Mouse (Mus musculus): ENCODE measurements around the gene Pprc1. TPM values are rescaled to one million over a fixed set of nuclear protein-coding genes. Genes with fewer than 3 reads are reported as not detected.

Pprc1 gene
- polyA plus RNA-seq, 1 experiment: 10.1 TPM

DNA sequence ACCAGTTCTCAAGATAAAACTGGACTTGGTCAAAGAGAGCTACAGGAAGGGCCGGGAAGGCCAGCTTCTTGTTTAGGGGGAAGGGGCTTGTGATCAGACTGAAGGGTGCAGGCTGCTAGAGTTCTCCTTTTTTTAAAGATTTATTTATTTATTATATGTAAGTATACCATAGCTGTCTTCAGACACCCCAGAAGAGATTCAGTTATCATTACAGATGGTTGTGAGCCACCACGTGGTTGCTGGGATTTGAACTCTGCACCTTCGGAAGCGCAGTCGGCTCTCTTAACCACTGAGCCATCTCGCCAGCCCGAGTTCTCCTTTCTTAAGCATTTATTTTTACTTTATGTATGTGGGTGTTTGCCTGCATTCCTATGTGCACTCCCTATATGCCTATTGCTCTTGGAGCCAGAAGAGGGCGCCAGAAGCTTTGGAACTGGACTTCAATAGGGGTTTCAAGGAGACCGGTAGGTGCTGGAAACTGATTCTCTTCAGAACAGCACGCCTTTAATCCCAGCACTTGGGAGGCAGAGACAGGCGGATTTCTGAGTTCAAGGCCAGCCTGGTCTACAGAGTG is 15.9 kb upstream of the Pprc1 start:
- Histone ChIP-seq H3K4me3 (ENCODE audit: control insufficient read depth, low read depth, low read length) (no peak overlapping the region), H3K4me1 (ENCODE audit: control insufficient read depth, insufficient read depth, low read length) (no peaks in the 10 kb centered on the region; the same call in 1 of the 2 replicates), H3K27me3 (ENCODE audit: control insufficient read depth, insufficient read depth, low read length) (no peaks in the 10 kb centered on the region), H3K27ac (ENCODE audit: control insufficient read depth, insufficient read depth, low read depth, low read length) (no peak overlapping the region), H3K36me3 (ENCODE audit: control insufficient read depth, insufficient read depth, low read length) (no peaks in the 10 kb centered on the region)
- TF ChIP-seq CTCF (IDR thresholded peaks at IDR 0.05; ENCODE audit: control insufficient read depth, insufficient read depth, insufficient replicate concordance, low read depth, low read length) (no peak), POLR2A (IDR thresholded peaks at IDR 0.05; ENCODE audit: control insufficient read depth, low read depth, low read length) (no peak)

DNA sequence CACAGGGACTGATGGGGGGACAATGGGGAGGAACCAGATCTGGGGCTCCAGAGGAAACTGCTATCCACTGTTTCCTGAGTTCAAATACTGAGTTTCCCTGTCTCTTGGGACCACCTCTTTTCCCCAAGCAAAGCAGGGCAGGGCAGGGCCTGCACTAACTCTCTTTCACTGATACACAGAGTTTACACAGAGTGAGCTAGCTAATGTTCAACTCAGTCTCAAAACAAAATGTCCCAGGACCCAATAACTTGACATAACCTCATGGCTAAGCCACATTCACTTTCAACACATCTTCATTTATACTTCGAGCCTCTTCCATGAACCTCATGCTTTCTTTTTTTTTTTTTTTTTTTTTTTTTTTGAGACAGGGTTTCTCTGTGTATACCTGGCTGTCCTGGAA is 15.0 kb upstream of the Pprc1 start:
- no peak overlapping the region for H3K4me3 ChIP-seq (ENCODE audit: control insufficient read depth, low read depth, low read length)
- no peaks in the 10 kb centered on the region; the same call in 1 of the 2 replicates for H3K4me1 ChIP-seq (ENCODE audit: control insufficient read depth, insufficient read depth, low read length)
- H3K27ac ChIP-seq (ENCODE audit: control insufficient read depth, insufficient read depth, low read depth, low read length): no peak overlapping the region
- no peaks in the 10 kb centered on the region for H3K27me3 ChIP-seq (ENCODE audit: control insufficient read depth, insufficient read depth, low read length)
- TF ChIP-seq POLR2A (IDR thresholded peaks at IDR 0.05; ENCODE audit: control insufficient read depth, low read depth, low read length): no peak
- H3K36me3 ChIP-seq (ENCODE audit: control insufficient read depth, insufficient read depth, low read length): no peaks in the 10 kb centered on the region

DNA sequence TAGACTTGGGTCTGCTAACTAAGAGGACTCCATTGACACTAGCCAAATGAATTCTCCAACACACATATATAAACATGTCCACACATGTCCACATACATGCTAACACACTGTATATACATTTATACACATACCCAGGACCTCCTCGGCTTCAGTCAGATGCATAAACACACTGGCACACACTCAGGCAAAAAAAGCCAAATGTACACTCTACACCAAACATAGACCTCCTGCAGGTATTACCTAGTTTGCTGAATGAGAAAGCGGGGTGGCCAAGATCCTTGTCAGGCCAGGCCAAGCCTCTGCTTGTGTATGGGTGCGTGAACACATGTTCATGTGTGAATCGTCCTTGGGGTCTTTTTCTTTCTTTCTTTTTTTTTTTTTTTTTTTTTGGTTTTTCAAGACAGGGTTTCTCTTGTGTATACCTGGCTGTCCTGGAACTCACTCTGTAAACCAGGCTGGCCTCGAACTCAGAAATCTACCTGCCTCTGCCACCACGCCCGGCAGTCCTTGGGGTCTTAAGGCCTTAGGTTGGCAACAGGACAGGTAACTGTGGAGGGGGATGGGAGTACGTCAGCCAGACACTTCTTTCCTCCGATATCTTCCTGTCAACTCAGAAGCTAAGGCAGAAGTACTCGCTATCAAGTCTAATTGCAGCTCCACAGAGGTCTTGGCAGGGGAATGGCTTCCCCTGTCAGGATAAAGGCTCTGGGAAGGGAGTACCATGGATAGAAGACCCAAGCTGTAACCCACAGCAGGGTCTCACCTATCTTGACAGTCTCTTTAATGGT is 14.3 kb upstream of the Pprc1 start:
- H3K27ac ChIP-seq (ENCODE audit: control insufficient read depth, insufficient read depth, low read depth, low read length): no peak overlapping the region
- H3K4me1 ChIP-seq (ENCODE audit: control insufficient read depth, insufficient read depth, low read length): no peaks in the 10 kb centered on the region; the same call in 1 of the 2 replicates
- TF ChIP-seq POLR2A (IDR thresholded peaks at IDR 0.05; ENCODE audit: control insufficient read depth, low read depth, low read length): no peak
- TF ChIP-seq CTCF (IDR thresholded peaks at IDR 0.05; ENCODE audit: control insufficient read depth, insufficient read depth, insufficient replicate concordance, low read depth, low read length): no peak
- no peaks in the 10 kb centered on the region for H3K36me3 ChIP-seq (ENCODE audit: control insufficient read depth, insufficient read depth, low read length)
- no peaks in the 10 kb centered on the region for H3K27me3 ChIP-seq (ENCODE audit: control insufficient read depth, insufficient read depth, low read length)
- no peak overlapping the region for H3K4me3 ChIP-seq (ENCODE audit: control insufficient read depth, low read depth, low read length)

DNA sequence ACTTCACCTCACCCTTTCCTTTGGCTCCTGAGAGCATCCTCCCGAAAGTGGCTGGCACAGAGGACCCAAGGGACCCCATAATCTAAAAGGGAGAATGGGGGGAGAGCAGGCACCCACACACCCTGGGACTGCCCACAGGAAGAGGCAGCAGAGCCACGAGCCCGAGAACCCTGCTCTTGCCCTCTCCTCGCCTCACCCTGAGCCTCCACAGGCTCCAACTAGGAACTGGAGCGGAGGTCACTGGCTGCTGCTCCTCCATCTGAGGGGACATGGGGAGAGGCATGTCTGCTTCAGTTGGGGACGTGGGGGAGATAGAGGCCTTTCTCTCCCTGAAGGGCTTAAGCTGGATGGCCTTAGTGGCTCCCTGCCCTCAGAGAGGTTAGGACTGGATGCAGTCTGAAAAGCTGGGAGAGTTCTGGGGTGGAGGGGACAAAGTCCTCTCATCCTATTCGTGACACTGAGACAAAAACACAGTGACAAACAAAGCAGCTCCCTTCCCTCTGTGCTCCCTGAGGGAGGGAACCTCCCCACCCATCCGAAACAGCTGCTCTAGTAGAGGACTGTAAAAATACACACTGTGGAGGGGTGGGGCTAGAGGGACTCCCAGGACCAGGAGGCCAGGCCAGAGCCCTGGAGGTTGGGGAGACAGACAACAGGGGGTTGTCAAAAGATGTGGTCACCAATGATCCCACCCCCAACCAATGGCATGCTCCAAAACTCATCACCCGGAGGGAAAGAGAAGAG is 12.8 kb upstream of the Pprc1 start:
- Histone ChIP-seq H3K4me1 (ENCODE audit: control insufficient read depth, insufficient read depth, low read length) (no peaks in the 10 kb centered on the region), H3K4me3 (ENCODE audit: control insufficient read depth, low read depth, low read length) (no peak overlapping the region), H3K27ac (ENCODE audit: control insufficient read depth, insufficient read depth, low read depth, low read length) (no peak overlapping the region), H3K27me3 (ENCODE audit: control insufficient read depth, insufficient read depth, low read length) (no peaks in the 10 kb centered on the region), H3K36me3 (ENCODE audit: control insufficient read depth, insufficient read depth, low read length) (no peaks in the 10 kb centered on the region)
- TF ChIP-seq POLR2A (IDR thresholded peaks at IDR 0.05; ENCODE audit: control insufficient read depth, low read depth, low read length) (no peak), CTCF (IDR thresholded peaks at IDR 0.05; ENCODE audit: control insufficient read depth, insufficient read depth, insufficient replicate concordance, low read depth, low read length) (no peak)

DNA sequence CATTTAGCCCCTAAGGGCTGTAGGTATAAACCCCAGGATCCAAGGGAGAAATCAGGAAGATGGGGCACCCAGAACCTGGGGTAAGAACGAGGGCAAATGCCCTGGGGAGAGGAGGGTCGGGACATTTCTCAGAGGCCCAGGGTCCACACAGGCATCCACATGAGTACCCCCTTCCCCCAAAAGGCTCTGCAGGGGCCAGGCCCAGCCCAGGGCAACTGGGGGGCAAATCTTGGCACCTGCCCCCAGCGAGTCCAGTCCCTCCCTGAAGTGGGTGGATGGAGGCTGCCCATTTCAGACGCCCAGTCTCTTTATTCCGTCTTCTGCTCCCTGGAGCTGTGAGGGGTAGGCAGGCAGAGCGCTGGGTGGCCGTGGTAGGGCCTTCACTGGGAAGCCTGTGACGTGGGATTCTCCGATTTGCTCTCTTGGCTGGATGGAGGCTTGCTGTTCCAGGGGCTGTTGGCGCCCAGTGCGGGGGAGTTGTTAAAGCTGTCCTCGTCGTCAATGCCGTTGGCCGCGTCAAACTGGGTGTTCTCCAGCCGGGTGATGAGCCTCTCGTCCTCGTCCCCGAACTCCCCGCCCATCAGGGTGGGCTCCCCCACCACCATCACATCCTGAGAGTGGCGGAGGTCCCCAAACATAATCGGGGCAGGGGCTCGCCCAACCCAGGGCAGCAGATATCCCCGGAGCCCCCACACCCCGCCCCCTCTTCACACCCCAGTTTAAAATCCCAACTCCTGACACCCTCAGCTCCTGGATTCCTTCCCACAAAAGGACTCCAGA is 11.8 kb upstream of the Pprc1 start:
- H3K4me3 ChIP-seq (ENCODE audit: control insufficient read depth, low read depth, low read length): no peak overlapping the region
- no peaks in the 10 kb centered on the region for H3K4me1 ChIP-seq (ENCODE audit: control insufficient read depth, insufficient read depth, low read length)
- no peak overlapping the region for H3K27ac ChIP-seq (ENCODE audit: control insufficient read depth, insufficient read depth, low read depth, low read length)
- TF ChIP-seq POLR2A (IDR thresholded peaks at IDR 0.05; ENCODE audit: control insufficient read depth, low read depth, low read length): no peak
- no peak for TF ChIP-seq CTCF (IDR thresholded peaks at IDR 0.05; ENCODE audit: control insufficient read depth, insufficient read depth, insufficient replicate concordance, low read depth, low read length)
- no peaks in the 10 kb centered on the region for H3K27me3 ChIP-seq (ENCODE audit: control insufficient read depth, insufficient read depth, low read length)
- no peaks in the 10 kb centered on the region for H3K36me3 ChIP-seq (ENCODE audit: control insufficient read depth, insufficient read depth, low read length)

DNA sequence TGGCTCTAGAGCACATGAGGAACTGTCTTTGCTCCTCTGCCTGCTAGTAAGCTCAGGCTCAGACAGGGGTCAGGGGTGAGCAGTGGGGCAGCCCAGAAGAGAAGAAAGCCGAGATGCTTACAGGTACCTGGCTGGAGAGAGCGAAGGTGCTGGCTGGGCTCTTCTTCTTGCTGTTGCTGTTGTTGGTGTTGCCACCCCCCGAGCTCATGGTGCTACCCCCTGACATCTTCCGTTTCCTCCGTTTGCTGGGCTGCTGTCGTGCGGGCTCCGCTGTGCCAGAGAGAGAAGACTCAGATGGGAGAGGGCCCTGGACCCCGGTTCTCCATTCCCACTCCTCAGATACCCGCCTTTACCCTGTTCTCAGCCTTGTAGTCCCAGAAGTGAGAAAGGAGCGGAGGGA is 10.8 kb upstream of the Pprc1 start:
- peaks cover 5% of the 10 kb centered on the region; the same call in 1 of the 2 replicates for H3K4me1 ChIP-seq (ENCODE audit: control insufficient read depth, insufficient read depth, low read length)
- no peak overlapping the region for H3K27ac ChIP-seq (ENCODE audit: control insufficient read depth, insufficient read depth, low read depth, low read length)
- no peak for TF ChIP-seq CTCF (IDR thresholded peaks at IDR 0.05; ENCODE audit: control insufficient read depth, insufficient read depth, insufficient replicate concordance, low read depth, low read length)
- no peak for TF ChIP-seq POLR2A (IDR thresholded peaks at IDR 0.05; ENCODE audit: control insufficient read depth, low read depth, low read length)
- no peaks in the 10 kb centered on the region for H3K36me3 ChIP-seq (ENCODE audit: control insufficient read depth, insufficient read depth, low read length)
- no peaks in the 10 kb centered on the region for H3K27me3 ChIP-seq (ENCODE audit: control insufficient read depth, insufficient read depth, low read length)
- H3K4me3 ChIP-seq (ENCODE audit: control insufficient read depth, low read depth, low read length): no peak overlapping the region

DNA sequence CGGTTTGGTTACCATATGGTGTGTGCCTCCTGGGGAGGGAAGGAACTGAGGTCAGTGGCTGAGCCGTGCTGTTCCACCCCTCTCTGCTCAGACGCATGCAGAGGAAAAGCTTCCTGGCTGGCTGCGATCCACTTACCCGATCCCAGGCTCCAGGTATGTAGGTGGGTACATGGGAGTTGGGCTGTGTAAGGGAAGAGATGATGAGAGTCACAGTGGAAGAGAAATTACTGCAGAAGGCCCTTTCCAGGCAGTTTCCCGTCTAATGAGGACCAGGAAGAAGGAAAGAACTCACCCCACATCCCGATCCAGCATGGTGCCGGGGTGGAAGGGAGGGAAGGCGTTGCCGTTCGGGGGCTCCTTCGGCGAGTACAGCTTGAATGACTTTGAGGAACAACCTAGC is 8.7 kb upstream of the Pprc1 start:
- no peak for TF ChIP-seq POLR2A (IDR thresholded peaks at IDR 0.05; ENCODE audit: control insufficient read depth, low read depth, low read length)
- TF ChIP-seq CTCF (IDR thresholded peaks at IDR 0.05; ENCODE audit: control insufficient read depth, insufficient read depth, insufficient replicate concordance, low read depth, low read length): no peak
- peaks cover 12% of the 10 kb centered on the region for H3K4me1 ChIP-seq (ENCODE audit: control insufficient read depth, insufficient read depth, low read length)
- H3K27ac ChIP-seq (ENCODE audit: control insufficient read depth, insufficient read depth, low read depth, low read length): no peak overlapping the region
- H3K27me3 ChIP-seq (ENCODE audit: control insufficient read depth, insufficient read depth, low read length): no peaks in the 10 kb centered on the region
- H3K4me3 ChIP-seq (ENCODE audit: control insufficient read depth, low read depth, low read length): no peak overlapping the region
- H3K36me3 ChIP-seq (ENCODE audit: control insufficient read depth, insufficient read depth, low read length): no peaks in the 10 kb centered on the region

Data from testis, adult 2 months (tissue).